Mouse (Mus musculus) neural tube, embryonic 11.5 days (tissue): ENCODE results near the gene Lsm12. TPM values are rescaled to one million over a fixed set of nuclear protein-coding genes. Genes with fewer than 3 reads are reported as not detected.

Source experiments
- ATAC-seq: fragments of 200-750 bp; cut with Nextera tagmentation; 2 replicates; pipeline ENCODE4 v1.8.0; 2017; ENCODE audit warnings: moderate number of reproducible peaks, mild to moderate bottlenecking, moderate TSS enrichment, moderate library complexity; ENCODE audit not compliant: insufficient read depth, low FRiP score, low TSS enrichment
- DNase-seq: peaks from one replicate; pipeline ENCODE4 v3.0.0-alpha.2; 2015; ENCODE audit warnings: low spot score
- H3K27ac ChIP-seq: fragments of 300-500 bp; sonication (generic); 2 replicates; pipeline ENCODE4 v1.5.1; 2014; ENCODE audit warnings: low read depth, mild to moderate bottlenecking, low read length
- H3K27me3 ChIP-seq: fragments of 300-500 bp; sonication (generic); 2 replicates; pipeline ENCODE4 v1.6.1; 2014; ENCODE audit warnings: mild to moderate bottlenecking, low read length, mixed read lengths; ENCODE audit not compliant: control insufficient read depth, insufficient read depth
- H3K36me3 ChIP-seq: fragments of 300-500 bp; sonication (generic); 2 replicates; pipeline ENCODE4 v1.6.1; 2014; ENCODE audit warnings: mild to moderate bottlenecking, low read length, moderate library complexity, mixed read lengths; ENCODE audit not compliant: control insufficient read depth, insufficient read depth
- H3K4me1 ChIP-seq: fragments of 300-500 bp; sonication (generic); 2 replicates; pipeline ENCODE4 v1.6.1; 2014; ENCODE audit warnings: low read length, mixed read lengths; ENCODE audit not compliant: control insufficient read depth, insufficient read depth
- H3K4me2 ChIP-seq: fragments of 300-500 bp; sonication (generic); 2 replicates; pipeline ENCODE4 v1.6.1; 2014; ENCODE audit warnings: low read depth, mild to moderate bottlenecking, moderate library complexity
- H3K4me3 ChIP-seq: fragments of 300-500 bp; sonication (generic); 2 replicates; pipeline ENCODE4 v1.5.1; 2014; ENCODE audit warnings: low read depth, low read length
- H3K9ac ChIP-seq: fragments of 300-500 bp; sonication (generic); 2 replicates; pipeline ENCODE4 v1.6.1; 2014; ENCODE audit warnings: mild to moderate bottlenecking, low read length
- H3K9me3 ChIP-seq: fragments of 300-500 bp; sonication (generic); 2 replicates; pipeline ENCODE4 v1.6.1; 2016; ENCODE audit warnings: low read length; ENCODE audit not compliant: control insufficient read depth
- WGBS: fragments of 180-500 bp; shearing (Covaris S2); extraction: QIAGEN DNeasy Blood & Tissue Kit; methylation state at CpG from one replicate; pipeline ENCODE4 v1.1.7; 2014; 5-methylcytosine and 5-hydroxymethylcytosine counted together
- polyA plus RNA-seq: library from polyadenylated mRNA; unstranded; fragments of >200 nt; fragmentation: Nextera tagmentation; extraction: Ambion mirVana; gene quantifications from 2 replicates; pipeline ENCODE4 v1.2.1, GENCODE M21; 2014

The Lsm12 gene
- polyA plus RNA-seq, 1 experiment from 2014 or later: 81.9 TPM

DNA sequence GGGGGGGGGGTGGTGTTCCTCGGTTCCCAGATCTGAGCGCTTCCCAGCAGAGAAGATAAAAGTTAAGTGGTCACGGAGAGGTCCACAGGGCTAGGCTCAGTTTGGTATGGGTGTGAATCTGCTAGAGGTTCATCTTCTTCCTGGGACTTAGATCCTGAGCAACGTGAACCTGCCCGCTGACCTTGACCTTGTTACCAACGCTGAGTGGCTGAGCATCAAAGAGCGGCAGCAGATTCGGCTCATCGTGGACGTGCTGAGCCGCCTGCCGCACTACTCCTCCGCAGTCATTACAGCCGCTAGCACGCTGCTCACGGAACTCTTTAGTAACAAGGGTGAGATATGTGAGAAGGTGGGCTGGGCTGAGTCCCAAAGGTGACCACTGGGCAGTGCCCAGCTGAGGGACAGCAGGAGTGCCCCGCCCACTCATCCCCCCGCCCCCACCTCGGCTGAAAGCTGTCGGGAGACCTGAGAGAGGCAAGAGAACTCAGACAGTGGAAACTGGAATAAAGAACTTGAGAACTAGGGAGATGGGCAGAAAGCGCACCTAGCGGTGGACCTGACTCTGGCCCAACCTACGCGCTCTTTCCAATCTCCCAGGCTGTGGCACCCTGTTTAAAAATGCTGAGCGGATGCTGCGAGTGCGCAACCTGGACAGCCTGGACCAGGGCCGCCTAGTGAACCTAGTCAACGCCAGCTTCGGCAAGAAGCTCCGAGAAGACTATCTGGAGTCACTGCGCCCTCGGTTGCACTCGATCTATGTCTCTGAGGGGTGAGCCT lies 37.7 kb downstream of the Lsm12 start:
- DNase-seq (no peak), ATAC-seq (no peak)
- no peak overlapping the region for H3K4me2 ChIP-seq
- no peaks in the 10 kb centered on the region for H3K9me3 ChIP-seq
- no peak overlapping the region for H3K9ac ChIP-seq
- no peak overlapping the region for H3K4me3 ChIP-seq
- WGBS: 17% methylated on average over 34 of the region's 34 CpGs
- H3K27ac ChIP-seq: no peak overlapping the region
- H3K27me3 ChIP-seq: peaks cover 60% of the 10 kb centered on the region
- no peaks in the 10 kb centered on the region for H3K36me3 ChIP-seq
- H3K4me1 ChIP-seq: no peaks in the 10 kb centered on the region; the same call in 1 of the 2 replicates

DNA sequence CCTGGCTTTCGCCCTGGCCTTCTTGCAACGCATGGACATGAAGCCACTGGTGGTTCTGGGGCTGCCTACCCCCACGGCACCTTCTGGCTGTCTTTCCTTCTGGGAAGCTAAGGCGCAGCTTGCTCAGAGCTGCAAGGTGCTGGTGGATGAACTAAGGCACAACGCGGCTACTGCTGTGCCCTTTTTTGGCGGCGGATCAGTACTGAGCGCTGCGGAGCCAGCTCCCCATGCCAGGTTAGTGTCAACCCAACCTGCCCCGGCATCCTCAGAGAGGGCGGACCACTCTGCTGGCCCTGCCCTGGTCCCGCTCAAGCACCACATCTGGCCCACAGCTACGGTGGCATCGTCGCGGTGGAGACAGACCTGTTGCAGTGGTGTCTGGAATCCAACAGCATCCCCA lies 38.6 kb downstream of the Lsm12 start:
- H3K4me2 ChIP-seq: no peak overlapping the region
- H3K36me3 ChIP-seq: no peaks in the 10 kb centered on the region
- no peaks in the 10 kb centered on the region; the same call in 1 of the 2 replicates for H3K4me1 ChIP-seq

GRCm38 (mm10) chr11:102146005-102146404 lies 39.1 kb downstream of the Lsm12 start:
- Histone ChIP-seq H3K4me3 (no peak overlapping the region), H3K9ac (no peak overlapping the region), H3K27ac (no peak overlapping the region), H3K4me1 (no peaks in the 10 kb centered on the region; the same call in 1 of the 2 replicates), H3K4me2 (no peak overlapping the region), H3K9me3 (no peaks in the 10 kb centered on the region), H3K27me3 (peaks cover 60% of the 10 kb centered on the region), H3K36me3 (no peaks in the 10 kb centered on the region)
- no peak for DNase-seq
- ATAC-seq: no peak
- 3% methylated on average over 16 of the region's 16 CpGs for WGBS

More for the DNA sequence above, 38.6 kb downstream of the Lsm12 start:
- ATAC-seq: no peak
- no peak overlapping the region for H3K9ac ChIP-seq
- WGBS: 9% methylated on average over 17 of the region's 17 CpGs
- H3K4me3 ChIP-seq: no peak overlapping the region
- H3K9me3 ChIP-seq: no peaks in the 10 kb centered on the region
- DNase-seq: no peak
- H3K27me3 ChIP-seq: peaks cover 60% of the 10 kb centered on the region
- H3K27ac ChIP-seq: no peak overlapping the region

- no peaks in the 10 kb centered on the region for H3K9me3 ChIP-seq
- H3K27ac ChIP-seq: no peak within 1 kb of the TSS
- no peaks in the 10 kb centered on the region; the same call in 1 of the 2 replicates for H3K4me1 ChIP-seq
- H3K36me3 ChIP-seq: no peaks in the 10 kb centered on the region
- H3K4me3 ChIP-seq: peak within 1 kb of the TSS; percentile 24
- ATAC-seq: no peak
- WGBS: 2% methylated on average over 50 of the region's 50 CpGs
- no peak for DNase-seq
- no peak within 1 kb of the TSS for H3K9ac ChIP-seq
- peak within 1 kb of the TSS; percentile 30 for H3K4me2 ChIP-seq
- peaks cover 60% of the 10 kb centered on the region for H3K27me3 ChIP-seq
These were observed 39.6 kb downstream of the Lsm12 start, which contains the start of gene Nags for GRCm38 (mm10) chr11:102145471-102146001. Nags (plus strand) TSS chr11:102145513.

GRCm38 (mm10) chr11:102144957-102145470 lies 40.1 kb downstream of the Lsm12 start:
- H3K27me3 ChIP-seq: peaks cover 60% of the 10 kb centered on the region
- DNase-seq (no peak), ATAC-seq (no peak)
- H3K9ac ChIP-seq: no peak overlapping the region
- WGBS: 24% methylated on average over 13 of the region's 13 CpGs
- no peak overlapping the region for H3K27ac ChIP-seq
- H3K4me3 ChIP-seq: peak overlapping the region; percentile 24
- no peaks in the 10 kb centered on the region for H3K9me3 ChIP-seq
- H3K4me2 ChIP-seq: peak overlapping the region; percentile 30
- no peaks in the 10 kb centered on the region; the same call in 1 of the 2 replicates for H3K4me1 ChIP-seq
- H3K36me3 ChIP-seq: no peaks in the 10 kb centered on the region

- Histone ChIP-seq H3K9ac (no peak overlapping the region), H3K4me2 (no peak overlapping the region), H3K36me3 (no peaks in the 10 kb centered on the region), H3K4me1 (no peaks in the 10 kb centered on the region; the same call in 1 of the 2 replicates), H3K4me3 (no peak overlapping the region), H3K9me3 (no peaks in the 10 kb centered on the region), H3K27me3 (peaks cover 40% of the 10 kb centered on the region), H3K27ac (no peak overlapping the region)
- ATAC-seq (no peak), DNase-seq (no peak)
- 72% methylated on average over 7 of the region's 7 CpGs for WGBS
These were observed 42.7 kb downstream of the Lsm12 start for GRCm38 (mm10) chr11:102142355-102142754.

- Histone ChIP-seq H3K27me3 (peaks cover 21% of the 10 kb centered on the region), H3K4me3 (no peak overlapping the region), H3K9ac (no peak overlapping the region), H3K36me3 (no peaks in the 10 kb centered on the region), H3K27ac (no peak overlapping the region), H3K9me3 (no peaks in the 10 kb centered on the region), H3K4me1 (no peaks in the 10 kb centered on the region), H3K4me2 (no peak overlapping the region)
- 4% methylated on average over 5 of the region's 5 CpGs for WGBS
- DNase-seq (peak; percentile 52), ATAC-seq (no peak)
These were observed 44.6 kb downstream of the Lsm12 start for GRCm38 (mm10) chr11:102140508-102140907.

DNA sequence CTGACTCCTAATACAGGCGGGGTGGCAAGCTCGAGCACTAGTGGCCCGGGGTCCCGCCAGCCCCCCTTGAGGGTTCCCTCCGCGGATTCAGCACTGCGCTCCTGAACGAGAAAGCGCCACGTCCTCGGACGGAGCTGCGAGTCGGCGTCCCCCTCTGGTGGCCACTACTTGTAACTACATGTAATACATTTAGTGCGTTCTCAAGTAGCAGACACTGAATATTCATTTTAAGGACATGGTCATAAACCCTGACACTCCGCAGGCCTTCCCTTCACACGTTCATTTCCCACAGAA lies 46.7 kb downstream of the Lsm12 start:
- DNase-seq (peak; percentile 78), ATAC-seq (peak; percentile 50; the same call in 1 of the 2 replicates)
- 0 out of 2 replicates have a peak overlapping the region, but pooled peaks have one; percentile 8 for H3K4me3 ChIP-seq
- no peaks in the 10 kb centered on the region for H3K9me3 ChIP-seq
- 0 out of 2 replicates have a peak overlapping the region, but pooled peaks have one; percentile 44 for H3K9ac ChIP-seq
- no peaks in the 10 kb centered on the region for H3K4me1 ChIP-seq
- no peaks in the 10 kb centered on the region for H3K36me3 ChIP-seq
- H3K4me2 ChIP-seq: peak overlapping the region; percentile 42
- H3K27ac ChIP-seq: no peak overlapping the region
- 0 out of 2 replicates have a peak, but pooled peaks cover 3% of the 10 kb centered on the region for H3K27me3 ChIP-seq
- under 1% methylated on average over 18 of the region's 18 CpGs for WGBS
